Mouse (Mus musculus): ENCODE results near the gene Sarnp. TPM values are rescaled to one million over a fixed set of nuclear protein-coding genes. Genes with fewer than 3 reads are reported as not detected.

Gene Sarnp
- polyA plus RNA-seq, 1 experiment: 13.7 TPM

DNA sequence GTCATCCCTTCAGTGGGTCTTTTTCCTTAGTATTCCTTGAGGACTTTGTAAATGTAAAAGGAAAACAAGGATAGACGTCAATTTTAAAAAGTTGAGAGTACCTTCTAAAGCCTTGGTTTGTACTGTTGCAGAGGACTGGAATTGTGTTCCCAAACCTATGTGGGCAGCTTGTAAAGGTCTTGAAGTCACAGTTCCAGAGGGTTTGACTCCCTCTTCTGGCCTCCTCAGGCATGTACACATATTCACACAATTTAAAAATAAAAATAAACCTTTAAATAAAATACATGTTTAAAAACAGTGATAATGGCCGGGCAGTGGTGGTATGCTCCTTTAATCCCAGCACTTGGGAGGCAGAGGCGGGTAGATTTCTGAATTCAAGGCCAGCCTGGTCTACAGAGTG, 48.9 kb downstream of the Sarnp start:
- peaks cover 3% of the 10 kb centered on the region; the same call in 1 of the 2 replicates for H3K36me3 ChIP-seq (ENCODE audit: control insufficient read depth, insufficient read depth, low read length)
- TF ChIP-seq POLR2A (IDR thresholded peaks at IDR 0.05; ENCODE audit: low read depth, low read length) (no peak), CTCF (conservative IDR thresholded peaks at IDR 0.05; ENCODE audit: insufficient read depth, insufficient read length, low read depth, low read length) (0 out of 2 replicates have a peak, but pooled peaks have one; percentile 23)
- no peaks in the 10 kb centered on the region for H3K4me1 ChIP-seq (ENCODE audit: control insufficient read depth, insufficient read depth, low read length)
- WGBS: 83% methylated on average over 3 of the region's 3 CpGs
- no peak overlapping the region for H3K27ac ChIP-seq (ENCODE audit: insufficient read depth, low read depth, low read length)
- H3K4me3 ChIP-seq (ENCODE audit: insufficient read depth, low read depth, low read length): no peak overlapping the region
- H3K27me3 ChIP-seq (replicated peaks; ENCODE audit: control insufficient read depth, insufficient read depth, low read length): no peaks in the 10 kb centered on the region; the same call in 1 of the 2 replicates
- peak; percentile 17 for DNase-seq

DNA sequence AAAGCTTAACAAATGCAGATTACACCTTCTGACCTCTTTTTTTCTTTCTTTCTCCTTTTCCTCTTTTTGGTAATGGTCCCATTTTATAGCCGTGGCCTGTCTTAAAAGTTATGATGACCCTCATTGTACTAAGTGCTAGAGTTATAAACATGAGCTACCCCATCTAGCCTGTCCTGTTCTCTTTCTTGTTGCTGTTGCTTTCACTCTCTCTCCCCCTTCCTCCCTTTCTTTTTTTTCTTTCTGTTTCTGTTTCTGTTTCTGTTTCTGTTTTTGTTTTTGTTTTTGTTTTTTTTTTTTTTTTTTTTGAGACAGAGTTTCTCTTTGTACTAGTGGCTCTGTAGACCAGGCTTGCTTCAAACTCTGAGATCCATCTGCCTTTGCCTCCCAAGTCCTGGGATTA, 49.4 kb downstream of the Sarnp start:
- no peak overlapping the region for H3K4me3 ChIP-seq (ENCODE audit: insufficient read depth, low read depth, low read length)
- no peak overlapping the region for H3K27ac ChIP-seq (ENCODE audit: insufficient read depth, low read depth, low read length)
- TF ChIP-seq POLR2A (IDR thresholded peaks at IDR 0.05; ENCODE audit: low read depth, low read length) (no peak), CTCF (conservative IDR thresholded peaks at IDR 0.05; ENCODE audit: insufficient read depth, insufficient read length, low read depth, low read length) (no peak)
- H3K4me1 ChIP-seq (ENCODE audit: control insufficient read depth, insufficient read depth, low read length): no peaks in the 10 kb centered on the region
- no peak for DNase-seq
- WGBS: 76% methylated on average over 1 of the region's 1 CpGs
- H3K27me3 ChIP-seq (replicated peaks; ENCODE audit: control insufficient read depth, insufficient read depth, low read length): no peaks in the 10 kb centered on the region; the same call in 1 of the 2 replicates
- H3K36me3 ChIP-seq (ENCODE audit: control insufficient read depth, insufficient read depth, low read length): peaks cover 4% of the 10 kb centered on the region

DNA sequence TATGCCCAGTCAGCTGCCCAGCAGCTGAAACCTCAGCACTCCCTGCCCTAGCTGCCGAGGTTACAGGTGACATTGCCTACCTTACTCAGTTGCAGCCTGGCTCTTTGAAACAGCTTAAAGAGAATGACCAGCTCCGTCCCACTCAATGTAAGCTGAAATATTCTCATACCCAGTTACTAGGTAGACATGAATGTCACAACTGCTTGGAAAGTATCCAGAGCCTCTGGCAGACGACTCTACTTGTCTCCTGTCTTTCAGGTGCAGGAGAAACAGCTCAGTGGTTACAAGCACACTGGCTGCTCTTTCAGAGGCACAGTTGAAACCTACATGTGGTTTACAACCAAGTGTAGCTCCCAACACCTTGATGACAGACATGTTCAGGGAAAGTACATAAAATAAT, 53.2 kb downstream of the Sarnp start:
- Histone ChIP-seq H3K36me3 (ENCODE audit: control insufficient read depth, insufficient read depth, low read length) (peaks cover 4% of the 10 kb centered on the region), H3K4me3 (ENCODE audit: insufficient read depth, low read depth, low read length) (no peak overlapping the region), H3K27me3 (replicated peaks; ENCODE audit: control insufficient read depth, insufficient read depth, low read length) (no peaks in the 10 kb centered on the region; the same call in 1 of the 2 replicates), H3K4me1 (ENCODE audit: control insufficient read depth, insufficient read depth, low read length) (no peaks in the 10 kb centered on the region), H3K27ac (ENCODE audit: insufficient read depth, low read depth, low read length) (no peak overlapping the region)
- peak; percentile 13 for DNase-seq
- WGBS: 58% methylated on average over 3 of the region's 3 CpGs
- no peak for TF ChIP-seq POLR2A (IDR thresholded peaks at IDR 0.05; ENCODE audit: low read depth, low read length)
- TF ChIP-seq CTCF (conservative IDR thresholded peaks at IDR 0.05; ENCODE audit: insufficient read depth, insufficient read length, low read depth, low read length): no peak

DNA sequence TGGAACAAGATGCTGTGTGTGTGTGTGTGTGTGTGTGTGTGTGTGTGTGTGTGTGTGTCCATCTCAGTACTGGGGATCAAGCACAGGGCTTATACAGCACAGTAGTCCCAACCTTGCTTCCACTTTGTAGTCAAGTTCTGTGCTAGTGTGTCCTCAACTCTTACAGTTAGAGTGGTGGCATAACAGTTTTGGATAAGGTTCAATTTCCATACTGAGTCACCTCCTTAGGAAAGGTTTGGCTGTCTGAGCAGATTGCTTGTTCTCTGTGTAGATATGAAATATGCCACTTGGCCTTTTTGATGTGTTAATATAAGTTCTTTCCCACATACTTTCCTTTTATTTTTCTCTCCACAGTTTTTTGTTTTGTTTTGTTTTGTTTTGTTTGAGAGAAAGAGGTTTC, 61.2 kb downstream of the Sarnp start:
- H3K36me3 ChIP-seq (ENCODE audit: control insufficient read depth, insufficient read depth, low read length): peaks cover 3% of the 10 kb centered on the region
- TF ChIP-seq CTCF (conservative IDR thresholded peaks at IDR 0.05; ENCODE audit: insufficient read depth, insufficient read length, low read depth, low read length) (no peak), POLR2A (IDR thresholded peaks at IDR 0.05; ENCODE audit: low read depth, low read length) (no peak)

DNA sequence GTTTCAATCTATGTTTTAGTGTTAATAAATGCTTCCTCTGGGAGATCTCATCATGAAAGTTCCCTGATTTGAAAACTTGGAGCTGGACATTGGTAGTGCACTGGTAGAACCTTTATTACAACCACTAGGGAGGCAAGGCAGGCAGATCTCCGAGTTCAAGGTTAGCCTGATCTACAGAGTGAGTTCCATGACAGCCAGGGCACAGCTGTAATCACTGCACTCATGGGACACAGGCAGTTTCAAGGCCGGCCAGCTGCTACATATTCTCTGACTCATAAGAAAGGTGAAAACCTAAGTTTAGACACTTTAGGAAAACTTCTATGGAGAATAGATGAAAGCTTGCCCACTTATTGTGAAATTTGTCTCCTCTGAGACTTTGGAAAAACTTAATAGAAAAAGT, 61.7 kb downstream of the Sarnp start:
- 87% methylated on average over 2 of the region's 2 CpGs for WGBS
- H3K4me3 ChIP-seq (ENCODE audit: insufficient read depth, low read depth, low read length): no peak overlapping the region
- DNase-seq: no peak
- TF ChIP-seq POLR2A (IDR thresholded peaks at IDR 0.05; ENCODE audit: low read depth, low read length): no peak
- TF ChIP-seq CTCF (conservative IDR thresholded peaks at IDR 0.05; ENCODE audit: insufficient read depth, insufficient read length, low read depth, low read length): no peak
- no peak overlapping the region for H3K27ac ChIP-seq (ENCODE audit: insufficient read depth, low read depth, low read length)
- no peaks in the 10 kb centered on the region for H3K27me3 ChIP-seq (replicated peaks; ENCODE audit: control insufficient read depth, insufficient read depth, low read length)
- H3K36me3 ChIP-seq (ENCODE audit: control insufficient read depth, insufficient read depth, low read length): peaks cover 2% of the 10 kb centered on the region; the same call in 1 of the 2 replicates
- H3K4me1 ChIP-seq (ENCODE audit: control insufficient read depth, insufficient read depth, low read length): peaks cover 17% of the 10 kb centered on the region; the same call in 1 of the 2 replicates

More for the DNA sequence above, 61.2 kb downstream of the Sarnp start:
- H3K4me1 ChIP-seq (ENCODE audit: control insufficient read depth, insufficient read depth, low read length): peaks cover 16% of the 10 kb centered on the region; the same call in 1 of the 2 replicates
- no peak overlapping the region for H3K27ac ChIP-seq (ENCODE audit: insufficient read depth, low read depth, low read length)
- no peak for DNase-seq
- H3K4me3 ChIP-seq (ENCODE audit: insufficient read depth, low read depth, low read length): no peak overlapping the region
- no peaks in the 10 kb centered on the region for H3K27me3 ChIP-seq (replicated peaks; ENCODE audit: control insufficient read depth, insufficient read depth, low read length)

DNA sequence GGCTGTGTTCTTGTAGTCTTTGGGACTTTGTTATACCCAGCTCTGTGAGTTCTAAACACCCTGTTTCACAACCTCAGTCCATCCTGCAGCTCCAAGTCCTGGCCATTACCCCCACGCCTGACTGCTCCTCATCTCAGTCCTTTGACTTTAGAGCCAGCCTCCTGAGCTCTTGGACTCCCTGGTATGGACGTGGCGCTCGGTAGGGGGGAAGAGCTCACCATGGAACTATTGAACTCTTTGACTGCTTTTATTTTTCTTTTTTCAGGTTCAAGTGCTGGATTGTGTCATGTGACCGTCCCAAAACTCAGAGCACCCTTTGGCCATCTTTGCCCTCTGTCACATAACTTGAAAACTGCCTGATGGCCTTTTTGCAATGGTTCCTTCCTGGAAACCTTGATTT, 64.9 kb downstream of the Sarnp start:
- 36% methylated on average over 5 of the region's 5 CpGs for WGBS
- Histone ChIP-seq H3K27ac (ENCODE audit: insufficient read depth, low read depth, low read length) (peak overlapping the region; percentile 54; the same call in 1 of the 2 replicates), H3K4me1 (ENCODE audit: control insufficient read depth, insufficient read depth, low read length) (peaks cover 17% of the 10 kb centered on the region; the same call in 1 of the 2 replicates), H3K27me3 (replicated peaks; ENCODE audit: control insufficient read depth, insufficient read depth, low read length) (no peaks in the 10 kb centered on the region), H3K36me3 (ENCODE audit: control insufficient read depth, insufficient read depth, low read length) (0 out of 2 replicates have a peak, but pooled peaks cover 2% of the 10 kb centered on the region), H3K4me3 (ENCODE audit: insufficient read depth, low read depth, low read length) (no peak overlapping the region)
- DNase-seq: peak; percentile 78
- no peak for TF ChIP-seq CTCF (conservative IDR thresholded peaks at IDR 0.05; ENCODE audit: insufficient read depth, insufficient read length, low read depth, low read length)
- TF ChIP-seq POLR2A (IDR thresholded peaks at IDR 0.05; ENCODE audit: low read depth, low read length): no peak

DNA sequence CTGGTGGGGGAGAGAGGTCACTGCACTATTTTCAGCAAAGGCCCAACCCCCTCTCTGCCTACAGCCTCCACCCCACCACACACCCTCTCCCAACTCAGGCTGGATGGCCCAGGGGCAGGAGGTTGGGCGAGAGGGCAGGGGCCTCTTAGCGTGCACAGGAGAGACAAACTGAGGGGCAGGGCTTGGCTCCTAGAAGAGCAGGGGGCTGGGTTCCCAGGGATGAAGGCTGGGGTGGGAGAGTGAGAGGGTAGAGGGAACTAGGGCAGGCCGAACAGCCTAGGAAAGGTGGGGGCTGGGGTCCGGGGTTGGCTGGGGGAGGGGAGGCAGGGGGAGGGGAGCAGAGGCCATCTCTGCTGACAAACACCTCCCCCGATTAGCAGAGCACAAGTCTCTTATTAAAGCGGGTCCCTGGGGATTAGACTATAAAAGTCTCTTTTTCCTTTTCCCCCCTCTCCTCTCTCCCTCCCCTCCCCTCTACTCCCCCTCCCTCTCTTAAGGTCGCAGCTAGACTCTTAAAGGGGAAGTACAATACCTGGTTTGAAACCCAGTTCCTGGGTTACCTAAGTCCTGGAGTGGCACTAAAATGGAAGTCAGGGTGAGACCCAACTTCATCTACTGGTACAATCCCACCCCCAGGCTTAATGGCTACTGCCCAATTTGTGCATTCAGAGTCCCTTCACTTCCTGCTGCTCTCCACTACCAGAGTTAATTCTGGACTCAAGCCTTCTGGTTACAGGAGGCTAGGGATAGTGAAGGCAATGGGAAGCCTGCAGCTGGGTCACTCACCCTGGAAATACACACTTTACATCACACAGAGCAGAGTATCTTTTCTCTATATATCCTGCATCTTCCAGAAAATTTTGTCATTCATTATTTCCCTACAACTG, 72.1 kb downstream of the Sarnp start:
- WGBS: 10% methylated on average over 7 of the region's 7 CpGs

More for the DNA sequence above, 72.1 kb downstream of the Sarnp start:
- DNase-seq: peak; percentile 21
- H3K4me1 ChIP-seq (ENCODE audit: control insufficient read depth, insufficient read depth, low read length): 0 out of 2 replicates have a peak, but pooled peaks cover 2% of the 10 kb centered on the region
- TF ChIP-seq POLR2A (IDR thresholded peaks at IDR 0.05; ENCODE audit: low read depth, low read length): no peak
- no peak for TF ChIP-seq CTCF (conservative IDR thresholded peaks at IDR 0.05; ENCODE audit: insufficient read depth, insufficient read length, low read depth, low read length)
- H3K27ac ChIP-seq (ENCODE audit: insufficient read depth, low read depth, low read length): 0 out of 2 replicates have a peak overlapping the region, but pooled peaks have one; percentile 26
- H3K36me3 ChIP-seq (ENCODE audit: control insufficient read depth, insufficient read depth, low read length): no peaks in the 10 kb centered on the region
- no peaks in the 10 kb centered on the region for H3K27me3 ChIP-seq (replicated peaks; ENCODE audit: control insufficient read depth, insufficient read depth, low read length)
- H3K4me3 ChIP-seq (ENCODE audit: insufficient read depth, low read depth, low read length): peak overlapping the region; percentile 11

Measured in kidney, adult 2 months (tissue).